Mouse (Mus musculus) testis, adult 2 months (tissue): ENCODE data around the gene Mef2a. TPM values are rescaled to one million over a fixed set of nuclear protein-coding genes. Genes with fewer than 3 reads are reported as not detected.

Source experiments
- H3K27ac ChIP-seq: fragments of 200-500 bp; 2 replicates; pipeline ENCODE4 v1.5.1; 2012; ENCODE audit warnings: low read depth, low read length; ENCODE audit not compliant: control insufficient read depth, insufficient read depth
- H3K27me3 ChIP-seq: fragments of 200-500 bp; 2 replicates; pipeline ENCODE4 v1.6.1; 2012; ENCODE audit warnings: mild to moderate bottlenecking, low read length, moderate library complexity; ENCODE audit not compliant: control insufficient read depth, insufficient read depth
- H3K36me3 ChIP-seq: fragments of 200-500 bp; 2 replicates; pipeline ENCODE4 v1.6.1; 2012; ENCODE audit warnings: mild to moderate bottlenecking, low read length; ENCODE audit not compliant: control insufficient read depth, insufficient read depth
- H3K4me1 ChIP-seq: fragments of 200-500 bp; 2 replicates; pipeline ENCODE4 v1.6.1; 2012; ENCODE audit warnings: low read length; ENCODE audit not compliant: control insufficient read depth, insufficient read depth
- H3K4me3 ChIP-seq: fragments of 200-500 bp; 2 replicates; pipeline ENCODE4 v1.5.1; 2012; ENCODE audit warnings: low read depth, mild to moderate bottlenecking, low read length, moderate library complexity, mixed read lengths; ENCODE audit not compliant: control insufficient read depth
- CTCF ChIP-seq: fragments of 200-500 bp; IDR thresholded peaks from 2 replicates; pipeline ENCODE4 v1.5.1; 2012; ENCODE audit warnings: low read depth, mild to moderate bottlenecking, inconsistent platforms, low read length, moderate library complexity; ENCODE audit not compliant: control insufficient read depth, insufficient read depth, insufficient replicate concordance
- POLR2A ChIP-seq: fragments of 200-500 bp; IDR thresholded peaks from 2 replicates; pipeline ENCODE4 v1.6.1; 2012; ENCODE audit warnings: low read depth, mild to moderate bottlenecking, inconsistent platforms, low read length, moderate library complexity; ENCODE audit not compliant: control insufficient read depth
- polyA plus RNA-seq: library from polyadenylated mRNA; depleted of rRNA; stranded (reverse); fragments of >200 nt; gene quantifications from 2 replicates; pipeline ENCODE4 v1.2.3, GENCODE M21; 2012; rRNA removed

Mef2a gene
- 19.8 and 21.3 TPM in 2 replicates for polyA plus RNA-seq

DNA sequence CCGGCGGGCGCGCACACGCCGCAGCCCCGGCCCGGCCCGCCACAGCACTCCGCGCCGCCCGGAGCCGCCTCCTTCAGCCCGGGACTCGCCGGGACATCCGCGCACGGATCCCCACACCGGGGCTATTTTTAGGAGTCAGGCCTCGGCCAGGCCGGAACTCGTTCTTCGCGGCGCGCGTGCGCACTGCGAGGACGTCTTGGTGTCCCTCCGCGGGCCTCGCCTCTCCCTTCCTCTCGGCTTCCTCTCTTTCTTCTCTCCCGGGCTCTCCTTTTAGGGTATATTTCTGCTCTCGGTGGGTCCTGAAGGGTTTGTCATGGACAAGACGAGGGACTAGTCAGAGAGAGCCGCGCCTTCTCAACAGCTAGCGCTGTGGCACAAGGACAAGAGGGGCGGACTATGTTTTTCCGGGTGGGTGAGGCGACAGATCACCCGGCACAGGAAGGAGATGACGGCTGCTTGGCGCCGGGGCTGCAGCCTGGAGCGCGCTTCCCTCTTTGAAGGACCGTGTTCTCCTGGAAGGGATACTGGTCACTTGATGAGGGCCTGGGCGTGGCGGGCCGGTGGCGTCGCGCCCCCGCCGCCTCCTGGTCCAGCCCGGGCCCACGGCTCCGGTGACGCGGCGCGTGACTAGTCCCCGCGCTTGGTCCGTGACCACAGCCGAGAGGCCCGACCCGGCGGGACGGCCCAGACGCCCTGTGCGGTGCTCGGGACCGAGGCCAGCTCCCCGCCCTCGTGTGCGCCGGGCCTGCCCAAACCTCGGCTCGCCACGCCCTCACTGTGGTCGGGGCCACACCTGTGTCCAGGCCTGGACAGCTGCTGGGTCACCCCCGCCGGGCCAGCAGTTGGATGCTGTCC is at the start of gene Mef2a:
Mef2a (minus strand) TSS at position 130 of the 855 bp plus-strand sequence.
- H3K4me3 ChIP-seq, result peak within 1 kb of the TSS; percentile 98
- no peak for TF ChIP-seq CTCF
- TF ChIP-seq POLR2A, result peak; percentile 54
- no peaks in the 10 kb centered on the region for H3K36me3 ChIP-seq
- H3K4me1 ChIP-seq, result peaks cover 4% of the 10 kb centered on the region
- H3K27me3 ChIP-seq, result no peaks in the 10 kb centered on the region
- peak within 1 kb of the TSS; percentile 100 for H3K27ac ChIP-seq

DNA sequence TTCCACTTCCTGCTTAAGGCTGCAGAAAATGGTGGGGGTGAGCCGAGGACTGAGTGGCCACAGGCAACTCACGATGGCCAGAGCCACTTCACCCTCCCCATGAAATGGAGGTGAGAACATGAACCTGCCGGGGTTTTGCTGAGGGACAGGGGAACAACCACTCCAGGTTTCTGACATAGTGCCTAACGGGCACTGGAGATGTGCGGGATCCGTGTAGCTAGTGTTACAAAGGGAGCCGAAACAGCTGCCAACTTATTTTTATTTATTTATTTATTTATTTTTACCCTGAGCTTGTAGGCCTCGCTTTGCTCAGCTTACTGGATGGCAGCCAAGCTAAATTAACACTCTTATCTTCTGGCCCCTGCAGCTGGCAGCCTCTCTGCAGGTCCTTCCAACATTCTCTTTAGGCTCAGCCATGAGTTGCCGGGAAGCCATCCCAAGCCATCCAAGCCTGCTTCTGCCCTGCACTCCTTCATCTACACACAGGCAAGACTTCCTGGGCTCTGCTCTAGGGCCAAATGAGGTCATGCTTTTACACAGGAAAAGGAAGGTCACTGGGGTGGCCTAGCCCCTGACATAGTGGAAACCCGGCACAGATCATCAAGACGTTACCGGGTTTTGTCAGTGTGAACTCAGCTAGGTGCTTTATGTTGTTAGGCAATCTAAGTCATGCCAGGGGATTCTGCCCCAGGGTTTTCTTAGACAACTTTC is 49.0 kb upstream of the Mef2a start:
- H3K27ac ChIP-seq, result no peak overlapping the region
- TF ChIP-seq CTCF (no peak), POLR2A (no peak)
- no peaks in the 10 kb centered on the region for H3K36me3 ChIP-seq

DNA sequence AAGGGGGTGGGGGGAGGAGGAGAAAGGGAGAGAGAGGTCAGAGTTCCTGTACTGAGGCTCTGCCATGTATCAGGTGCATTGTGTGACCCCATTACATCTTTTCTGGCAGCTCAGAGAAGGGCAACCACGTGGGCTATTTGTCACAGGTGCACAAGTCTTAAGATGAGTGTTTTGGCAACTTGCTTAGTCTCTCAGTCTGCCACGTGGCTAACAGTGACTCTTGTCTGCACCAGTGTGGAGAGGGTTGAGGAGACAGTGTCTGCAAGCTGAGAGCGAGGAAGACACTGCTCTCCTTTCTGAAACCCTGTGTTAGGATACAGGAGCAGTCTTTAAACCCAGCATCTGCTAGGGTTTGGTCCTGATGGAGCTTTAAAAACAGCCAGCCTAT is 48.4 kb upstream of the Mef2a start:
- TF ChIP-seq CTCF (no peak), POLR2A (no peak)
- H3K27ac ChIP-seq, result no peak overlapping the region
- no peaks in the 10 kb centered on the region for H3K36me3 ChIP-seq
- no peak overlapping the region for H3K4me3 ChIP-seq
- H3K4me1 ChIP-seq, result peaks cover 4% of the 10 kb centered on the region
- H3K27me3 ChIP-seq, result no peaks in the 10 kb centered on the region

More for the DNA sequence above, 49.0 kb upstream of the Mef2a start:
- H3K4me3 ChIP-seq, result no peak overlapping the region
- H3K27me3 ChIP-seq, result no peaks in the 10 kb centered on the region
- H3K4me1 ChIP-seq, result peaks cover 4% of the 10 kb centered on the region

GRCm38 (mm10) chr7:67419591-67420314 is 47.1 kb upstream of the Mef2a start:
- TF ChIP-seq POLR2A (no peak), CTCF (no peak)
- H3K36me3 ChIP-seq, result no peaks in the 10 kb centered on the region
- H3K27me3 ChIP-seq, result no peaks in the 10 kb centered on the region
- H3K4me1 ChIP-seq, result peaks cover 4% of the 10 kb centered on the region
- H3K27ac ChIP-seq, result no peak overlapping the region
- H3K4me3 ChIP-seq, result no peak overlapping the region

GRCm38 (mm10) chr7:67418122-67418521 is 45.5 kb upstream of the Mef2a start:
- Histone ChIP-seq H3K27ac (no peak overlapping the region), H3K4me1 (peaks cover 4% of the 10 kb centered on the region), H3K4me3 (no peak overlapping the region), H3K36me3 (no peaks in the 10 kb centered on the region), H3K27me3 (no peaks in the 10 kb centered on the region)
- no peak for TF ChIP-seq POLR2A
- no peak for TF ChIP-seq CTCF

GRCm38 (mm10) chr7:67414766-67415165 is 42.1 kb upstream of the Mef2a start:
- H3K27ac ChIP-seq, result no peak overlapping the region
- no peaks in the 10 kb centered on the region for H3K36me3 ChIP-seq
- H3K4me1 ChIP-seq, result no peaks in the 10 kb centered on the region
- H3K27me3 ChIP-seq, result no peaks in the 10 kb centered on the region
- TF ChIP-seq CTCF (no peak), POLR2A (no peak)
- H3K4me3 ChIP-seq, result no peak overlapping the region

GRCm38 (mm10) chr7:67412686-67413085 is 40.0 kb upstream of the Mef2a start:
- Histone ChIP-seq H3K4me3 (no peak overlapping the region), H3K4me1 (no peaks in the 10 kb centered on the region), H3K27ac (no peak overlapping the region), H3K36me3 (no peaks in the 10 kb centered on the region), H3K27me3 (no peaks in the 10 kb centered on the region)
- no peak for TF ChIP-seq POLR2A
- TF ChIP-seq CTCF, result no peak
